Mouse (Mus musculus): ENCODE measurements around the gene Aoc1. TPM values are rescaled to one million over a fixed set of nuclear protein-coding genes. Genes with fewer than 3 reads are reported as not detected.

The Aoc1 gene
- not detected in 2 replicates for total RNA-seq (2017)

DNA sequence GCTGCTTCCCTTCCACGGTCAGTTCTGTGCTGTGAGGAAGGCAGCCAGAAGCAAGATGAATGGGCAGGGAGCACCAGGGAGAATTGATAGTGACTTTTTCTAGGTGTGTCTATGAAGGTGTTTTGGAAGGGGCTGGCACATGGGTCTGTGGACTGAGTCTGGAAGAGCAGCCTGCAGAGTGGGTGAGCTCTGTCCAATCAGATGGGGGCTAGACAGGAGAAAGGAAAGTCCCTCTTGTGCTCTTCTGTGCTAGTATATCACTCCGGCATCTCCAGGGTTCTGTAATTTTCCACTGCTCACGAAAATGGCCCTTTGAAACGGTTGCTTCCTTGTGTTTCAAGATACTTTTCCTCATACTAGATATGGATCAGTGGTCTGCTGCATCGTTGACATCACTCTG, at the start of gene Aoc1:
TSS of gene Aoc1 (plus strand) at position 301 of the 400 bp plus-strand sequence.
- ATAC-seq (replicated peaks in 1 of 2; ENCODE audit: insufficient read depth in 1 of 2, low FRiP score in 2 of 2, low TSS enrichment in 1 of 2, low read depth in 1 of 2, poor library complexity in 2 of 2, severe bottlenecking in 2 of 2) = no peak

DNA sequence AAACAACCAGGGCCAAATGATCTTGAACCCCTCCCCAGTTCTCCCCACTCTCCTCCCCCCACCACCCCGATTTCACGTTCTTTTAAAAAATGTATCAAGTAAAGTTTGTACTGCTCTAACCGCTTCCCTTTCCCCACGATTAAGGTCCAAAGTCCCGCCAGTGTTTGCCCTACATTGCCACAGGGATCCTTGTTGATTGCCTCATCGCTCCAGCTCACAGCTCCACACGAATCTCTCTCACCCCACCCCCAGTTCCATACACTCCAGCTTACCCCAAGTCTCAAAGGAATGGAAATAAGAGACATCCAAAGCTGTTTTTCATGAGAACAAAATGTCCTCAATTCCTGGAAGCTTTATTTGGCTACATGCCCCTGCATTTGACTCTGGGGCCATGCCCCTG, 47.7 kb upstream of the Aoc1 start:
- ATAC-seq (replicated peaks in 1 of 2; ENCODE audit: insufficient read depth in 1 of 2, low FRiP score in 2 of 2, low TSS enrichment in 1 of 2, low read depth in 1 of 2, poor library complexity in 2 of 2, severe bottlenecking in 2 of 2) = no peak

DNA sequence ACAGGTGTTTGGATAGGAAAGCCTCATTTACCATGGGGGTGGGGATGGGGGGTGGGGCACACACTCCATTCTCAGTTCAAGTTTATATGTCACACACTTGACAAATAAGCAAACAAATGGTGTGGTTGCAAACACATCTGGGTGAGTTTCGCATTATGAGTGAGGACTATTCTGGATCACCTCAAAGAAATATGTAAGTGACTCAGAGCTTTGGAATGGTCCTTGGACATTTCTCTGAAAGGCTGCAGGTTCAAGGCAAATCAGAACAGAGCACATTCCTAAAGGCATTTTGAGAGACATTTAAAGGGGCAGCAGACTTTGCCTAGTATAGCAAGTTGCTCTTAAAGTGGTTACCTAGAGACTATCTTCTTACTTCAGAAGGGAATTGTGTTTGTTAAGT, 43.7 kb upstream of the Aoc1 start:
- no peak for ATAC-seq (replicated peaks in 1 of 2; ENCODE audit: insufficient read depth in 1 of 2, low FRiP score in 2 of 2, low TSS enrichment in 1 of 2, low read depth in 1 of 2, poor library complexity in 2 of 2, severe bottlenecking in 2 of 2)

DNA sequence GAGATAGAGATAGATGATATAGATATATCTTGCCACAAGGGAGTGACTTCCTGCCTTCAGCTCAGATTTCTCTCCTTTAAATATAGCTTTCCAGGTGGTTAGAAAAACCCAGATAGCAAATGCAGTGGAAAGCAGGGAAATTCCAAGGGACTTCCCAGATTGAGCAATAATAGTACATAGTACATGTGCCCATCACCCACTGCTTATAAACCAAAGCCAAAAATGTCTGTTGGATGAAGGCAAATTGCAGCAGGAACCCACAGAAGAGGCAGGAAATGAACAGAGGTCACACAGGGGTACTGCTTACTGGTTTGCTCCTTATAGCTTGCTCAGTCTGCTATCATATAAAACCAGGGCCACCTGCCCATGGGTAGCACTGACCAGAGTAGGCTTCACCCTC, 43.0 kb upstream of the Aoc1 start:
- no peak for ATAC-seq (replicated peaks in 1 of 2; ENCODE audit: insufficient read depth in 1 of 2, low FRiP score in 2 of 2, low TSS enrichment in 1 of 2, low read depth in 1 of 2, poor library complexity in 2 of 2, severe bottlenecking in 2 of 2)

DNA sequence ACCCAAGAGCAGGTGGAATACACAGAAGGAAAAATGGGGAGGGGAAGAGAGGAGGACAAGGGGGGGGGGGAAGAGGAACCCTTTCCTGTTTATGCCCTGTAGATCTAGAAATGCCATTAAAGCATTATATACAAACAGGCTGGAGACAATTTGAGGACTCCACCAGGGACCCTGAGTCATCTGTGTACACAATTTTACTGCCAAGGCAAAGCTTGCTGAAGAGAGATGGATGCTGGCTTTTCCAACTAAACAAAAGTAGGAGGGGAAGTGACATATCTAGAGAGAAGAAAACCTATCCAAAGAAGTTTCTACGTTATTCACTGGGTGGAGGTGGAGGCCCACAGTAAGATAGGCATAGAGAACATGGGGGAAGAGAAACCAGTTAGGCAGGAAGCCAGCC, 42.5 kb upstream of the Aoc1 start:
- no peak for ATAC-seq (replicated peaks in 1 of 2; ENCODE audit: insufficient read depth in 1 of 2, low FRiP score in 2 of 2, low TSS enrichment in 1 of 2, low read depth in 1 of 2, poor library complexity in 2 of 2, severe bottlenecking in 2 of 2)

DNA sequence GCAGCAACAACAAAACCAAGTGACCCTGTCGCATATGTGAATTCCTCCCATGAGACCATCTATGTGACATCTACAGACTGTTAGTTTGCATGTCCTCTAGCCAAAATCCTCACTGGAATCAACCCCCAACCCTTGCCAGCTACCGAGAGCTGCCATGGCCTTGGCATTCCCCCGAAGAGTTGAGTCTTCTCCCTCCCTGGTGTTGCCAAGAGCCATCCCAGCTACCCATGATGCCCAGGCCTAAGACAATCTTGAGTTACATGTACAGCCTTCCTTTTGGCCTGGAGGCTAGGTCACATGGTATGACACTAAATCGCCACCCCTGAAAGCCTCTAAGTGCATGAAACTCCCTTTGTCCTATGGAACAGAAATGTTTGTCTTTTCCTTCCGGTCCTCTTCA, 41.6 kb upstream of the Aoc1 start:
- ATAC-seq (replicated peaks in 1 of 2; ENCODE audit: insufficient read depth in 1 of 2, low FRiP score in 2 of 2, low TSS enrichment in 1 of 2, low read depth in 1 of 2, poor library complexity in 2 of 2, severe bottlenecking in 2 of 2) = no peak

DNA sequence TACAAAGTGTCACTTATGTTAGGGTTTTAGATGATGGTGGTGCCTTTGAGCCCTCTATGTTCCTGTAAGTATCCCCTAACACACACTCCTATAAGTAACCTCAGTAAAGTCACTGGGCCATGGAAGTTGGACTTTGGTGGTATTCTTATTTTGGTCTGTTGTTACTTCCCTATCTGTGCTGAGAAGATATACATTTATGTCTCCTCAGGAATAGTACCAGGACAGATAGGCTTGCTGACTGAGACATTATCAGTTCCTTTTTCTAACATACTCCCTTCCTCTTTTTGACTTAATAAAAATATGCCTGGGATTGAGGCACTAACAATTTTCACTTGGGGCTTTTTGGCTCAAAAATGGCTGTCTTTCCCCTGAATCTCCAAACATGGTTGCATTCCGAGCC, 40.3 kb upstream of the Aoc1 start:
- peak; percentile 36 to 53; a peak in 2 of 4 replicates for ATAC-seq (replicated peaks in 1 of 2; ENCODE audit: insufficient read depth in 1 of 2, low FRiP score in 2 of 2, low TSS enrichment in 1 of 2, low read depth in 1 of 2, poor library complexity in 2 of 2, severe bottlenecking in 2 of 2)

DNA sequence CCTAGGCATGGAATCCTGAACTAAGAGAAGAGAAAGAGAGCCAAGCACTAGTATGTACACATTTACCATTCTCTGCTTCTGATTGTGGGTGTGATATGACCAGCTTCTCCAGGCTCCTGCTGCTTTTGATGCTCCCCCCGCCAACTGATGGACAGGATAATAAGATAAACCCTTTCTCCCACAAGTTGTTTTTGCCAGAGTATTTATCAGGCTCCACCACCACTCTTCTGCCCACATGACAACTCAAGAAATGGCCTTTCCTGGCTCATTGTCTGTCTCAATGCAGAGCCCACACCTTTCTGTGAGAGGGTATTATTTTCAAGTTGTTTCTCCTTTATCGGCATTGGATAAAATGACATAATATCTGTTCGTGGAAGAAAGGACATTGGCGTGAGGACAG, 39.2 kb upstream of the Aoc1 start:
- ATAC-seq (replicated peaks in 1 of 2; ENCODE audit: insufficient read depth in 1 of 2, low FRiP score in 2 of 2, low TSS enrichment in 1 of 2, low read depth in 1 of 2, poor library complexity in 2 of 2, severe bottlenecking in 2 of 2) = no peak

DNA sequence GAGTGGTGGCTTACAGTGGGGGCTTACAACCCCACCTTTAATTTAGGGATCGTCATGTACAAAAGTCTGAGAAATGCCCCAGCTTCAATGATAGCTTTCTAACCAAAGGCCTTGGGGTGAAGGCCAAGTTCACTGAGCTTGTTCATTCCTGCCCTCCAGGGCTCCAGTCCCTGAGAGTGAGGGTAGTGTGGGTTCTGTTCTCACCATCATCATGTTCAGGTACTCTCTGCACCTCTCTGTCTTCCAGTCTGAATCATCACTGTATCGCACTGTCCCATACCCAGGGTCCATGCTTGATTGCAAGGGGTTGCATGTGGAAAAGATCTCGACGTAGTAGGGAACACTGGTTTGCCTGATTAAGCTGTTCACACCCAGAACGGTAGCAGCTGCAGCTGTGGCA, 37.5 kb upstream of the Aoc1 start:
- no peak for ATAC-seq (replicated peaks in 1 of 2; ENCODE audit: insufficient read depth in 1 of 2, low FRiP score in 2 of 2, low TSS enrichment in 1 of 2, low read depth in 1 of 2, poor library complexity in 2 of 2, severe bottlenecking in 2 of 2)

DNA sequence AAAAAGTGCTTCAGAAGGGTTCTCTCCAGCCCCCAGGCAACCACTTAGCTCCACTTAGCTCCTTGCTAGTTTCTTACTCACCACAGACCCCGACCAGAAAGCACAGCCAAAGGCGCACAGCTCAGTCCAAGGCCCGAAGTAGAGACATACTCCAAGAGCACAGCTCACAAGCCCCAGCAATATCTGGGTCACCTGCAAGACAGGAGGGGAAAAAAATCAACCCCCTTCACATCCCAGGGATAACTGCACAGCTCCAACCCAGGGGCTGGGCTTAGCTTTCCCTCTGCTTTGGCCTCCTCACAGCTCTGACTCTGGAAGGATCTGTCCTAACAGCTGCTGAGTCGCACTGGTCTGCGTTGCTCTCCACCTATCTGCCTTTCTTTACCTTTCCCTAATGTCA, 36.5 kb upstream of the Aoc1 start:
- ATAC-seq (replicated peaks in 1 of 2; ENCODE audit: insufficient read depth in 1 of 2, low FRiP score in 2 of 2, low TSS enrichment in 1 of 2, low read depth in 1 of 2, poor library complexity in 2 of 2, severe bottlenecking in 2 of 2) = no peak

DNA sequence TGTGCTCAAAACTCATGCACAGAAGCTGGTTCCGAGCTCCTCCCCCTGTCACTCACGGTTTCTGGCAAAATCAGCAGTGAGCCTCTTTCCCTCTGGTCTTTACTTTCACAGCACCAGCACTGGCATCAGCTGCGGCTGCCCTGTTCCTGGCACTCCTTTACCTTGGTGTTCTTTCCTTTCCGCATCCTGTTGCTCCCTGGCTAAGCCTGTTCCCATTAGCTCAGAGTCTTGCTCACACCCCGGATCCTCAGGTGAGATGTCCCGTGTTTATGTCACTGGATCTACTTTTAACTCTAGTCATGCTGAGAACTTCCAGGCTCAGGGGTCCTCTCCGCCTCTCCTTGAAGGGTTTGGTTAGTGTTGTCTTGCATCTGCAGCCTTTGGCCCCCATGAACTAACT, 35.2 kb upstream of the Aoc1 start:
- ATAC-seq (replicated peaks in 1 of 2; ENCODE audit: insufficient read depth in 1 of 2, low FRiP score in 2 of 2, low TSS enrichment in 1 of 2, low read depth in 1 of 2, poor library complexity in 2 of 2, severe bottlenecking in 2 of 2) = no peak

DNA sequence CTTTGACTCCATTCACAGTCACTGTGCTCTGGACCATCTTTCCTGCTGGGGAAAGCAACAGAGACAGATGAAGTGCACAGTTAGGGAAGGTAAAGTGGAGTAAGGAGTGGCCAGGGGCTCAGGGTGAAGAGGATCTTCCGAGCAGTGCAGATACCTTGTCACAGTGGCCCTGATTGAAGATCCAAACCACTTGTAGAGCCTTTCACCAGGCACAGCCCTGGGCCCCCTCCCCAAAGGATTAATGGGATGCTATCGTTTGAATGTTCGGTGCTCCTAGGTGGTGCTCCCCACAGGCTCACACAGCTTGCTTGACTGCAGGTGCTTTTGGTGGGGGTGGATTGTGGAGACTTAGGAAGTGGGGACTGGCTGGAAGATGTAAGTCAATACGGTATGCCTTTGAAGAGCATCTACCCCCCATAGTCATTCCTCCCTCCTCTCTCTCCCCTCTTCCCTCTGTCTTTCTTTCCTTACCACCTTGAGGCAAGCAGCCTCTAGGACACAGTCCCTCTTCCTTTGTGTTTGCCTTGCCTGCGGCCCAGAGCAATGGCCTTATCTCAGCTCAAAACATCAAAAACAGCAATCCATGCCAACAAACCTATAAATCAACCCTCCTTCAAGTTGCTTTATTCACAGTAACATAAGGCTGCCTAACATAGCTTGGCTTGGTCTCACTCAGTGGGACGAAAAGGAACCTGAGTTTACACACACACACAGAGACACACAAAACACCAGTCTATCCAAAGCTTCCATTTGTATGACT, 34.2 kb upstream of the Aoc1 start:
- ATAC-seq (replicated peaks in 1 of 2; ENCODE audit: insufficient read depth in 1 of 2, low FRiP score in 2 of 2, low TSS enrichment in 1 of 2, low read depth in 1 of 2, poor library complexity in 2 of 2, severe bottlenecking in 2 of 2) = no peak

DNA sequence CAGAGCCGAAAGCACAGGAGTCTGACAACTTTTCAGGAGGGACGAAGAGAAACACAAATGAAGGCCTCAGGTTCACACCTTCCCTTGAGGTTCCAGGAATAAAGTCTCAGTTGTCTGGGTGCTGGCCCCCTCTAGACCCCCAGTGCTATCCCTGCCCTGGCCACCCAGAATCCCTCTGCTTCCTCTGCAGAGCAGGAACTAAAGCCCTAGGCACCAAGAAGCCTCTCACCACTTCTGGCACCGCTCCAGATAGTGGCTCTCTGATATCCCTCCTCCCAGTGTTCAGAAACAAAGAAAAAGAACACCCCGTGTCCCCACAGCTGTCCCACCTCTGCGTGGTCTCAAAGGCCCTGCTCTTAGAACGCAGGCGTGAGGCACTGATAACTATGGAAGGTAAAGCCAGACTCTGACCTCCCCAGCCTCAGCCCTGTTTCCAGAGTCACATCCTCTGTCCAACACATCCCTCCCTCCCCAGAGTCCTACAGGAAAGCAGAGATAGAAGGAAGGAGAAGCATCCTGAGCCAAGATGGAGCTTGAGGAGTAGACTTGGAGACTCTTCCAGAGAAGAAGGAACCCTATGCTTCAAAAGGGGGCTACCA, 32.2 kb upstream of the Aoc1 start, which contains the start of gene Tmem176a:
TSS of gene Tmem176a (plus strand) at position 549 of the 599 bp plus-strand sequence.
- 0 out of 4 replicates have a peak, but pooled peaks of 1 of the 2 experiments have one; percentile 7 for ATAC-seq (replicated peaks in 1 of 2; ENCODE audit: insufficient read depth in 1 of 2, low FRiP score in 2 of 2, low TSS enrichment in 1 of 2, low read depth in 1 of 2, poor library complexity in 2 of 2, severe bottlenecking in 2 of 2)

DNA sequence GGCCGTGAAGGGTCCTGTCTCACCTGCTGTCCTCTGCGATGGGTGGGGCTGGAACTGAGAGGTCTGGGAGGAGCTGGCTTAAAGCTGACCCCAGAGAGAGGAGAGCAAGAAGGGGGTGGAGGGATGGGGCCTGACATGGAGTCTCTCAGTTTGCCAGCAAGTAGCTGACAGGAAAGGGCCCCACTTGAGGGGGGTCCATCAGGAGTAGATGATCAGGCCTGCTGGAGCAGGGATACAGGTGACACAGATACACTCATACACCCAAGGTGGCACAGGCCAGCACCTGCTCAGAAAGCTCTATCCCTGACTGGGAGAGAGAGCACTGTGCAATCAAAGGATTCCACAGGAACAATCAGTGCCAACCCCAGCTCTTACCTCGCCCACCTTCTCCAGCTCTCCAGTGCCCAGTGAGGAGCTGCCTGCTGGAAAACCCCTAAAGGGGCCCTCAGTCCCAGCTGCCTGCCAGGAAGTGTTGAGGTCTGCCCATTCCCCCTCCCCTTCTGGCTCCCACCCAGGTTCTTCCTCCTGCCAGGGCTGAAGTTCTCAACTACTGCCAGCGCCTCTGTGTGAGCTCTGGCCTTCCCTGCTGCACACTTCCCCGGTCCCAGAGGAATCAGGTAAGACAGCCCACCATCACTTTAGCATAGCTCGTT, 31.6 kb upstream of the Aoc1 start, which contains the start of gene Tmem176b:
TSS of gene Tmem176b (minus strand) at position 524 of the 653 bp plus-strand sequence.
- ATAC-seq (replicated peaks in 1 of 2; ENCODE audit: insufficient read depth in 1 of 2, low FRiP score in 2 of 2, low TSS enrichment in 1 of 2, low read depth in 1 of 2, poor library complexity in 2 of 2, severe bottlenecking in 2 of 2) = peak; percentile 83 to 86

DNA sequence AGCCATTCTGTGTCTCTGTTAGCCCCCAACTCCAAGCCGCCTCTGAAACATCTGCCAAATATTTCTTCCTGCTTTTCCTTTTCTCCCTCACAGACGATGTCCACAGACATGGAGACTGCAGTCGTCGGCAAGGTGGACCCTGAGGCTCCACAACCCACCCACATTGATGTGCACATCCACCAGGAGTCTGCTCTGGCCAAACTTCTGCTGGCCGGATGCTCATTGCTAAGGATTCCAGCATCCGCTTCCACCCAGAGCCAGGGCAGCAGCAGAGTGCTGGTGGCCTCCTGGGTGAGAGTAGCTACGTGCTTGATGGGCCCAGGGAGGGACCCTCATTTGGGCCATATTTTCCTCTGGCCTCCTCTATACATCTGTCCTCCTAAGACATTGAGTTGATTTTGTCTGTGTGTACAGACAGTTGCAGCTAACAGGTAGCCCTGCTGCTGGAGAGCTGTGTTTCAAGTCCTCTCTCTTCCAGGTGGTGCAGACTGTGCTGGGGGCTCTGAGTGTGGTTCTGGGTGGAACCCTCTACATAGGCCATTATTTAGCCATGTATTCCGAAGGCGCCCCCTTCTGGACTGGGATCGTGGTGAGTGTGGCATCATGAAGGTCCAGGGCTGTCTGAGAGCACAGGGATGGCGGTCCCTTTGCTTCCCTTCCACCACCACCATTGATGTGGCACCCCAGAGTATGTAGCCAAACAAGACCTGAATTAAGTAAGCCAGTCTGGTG, 30.4 kb upstream of the Aoc1 start:
- no peak for ATAC-seq (replicated peaks in 1 of 2; ENCODE audit: insufficient read depth in 1 of 2, low FRiP score in 2 of 2, low TSS enrichment in 1 of 2, low read depth in 1 of 2, poor library complexity in 2 of 2, severe bottlenecking in 2 of 2)

DNA sequence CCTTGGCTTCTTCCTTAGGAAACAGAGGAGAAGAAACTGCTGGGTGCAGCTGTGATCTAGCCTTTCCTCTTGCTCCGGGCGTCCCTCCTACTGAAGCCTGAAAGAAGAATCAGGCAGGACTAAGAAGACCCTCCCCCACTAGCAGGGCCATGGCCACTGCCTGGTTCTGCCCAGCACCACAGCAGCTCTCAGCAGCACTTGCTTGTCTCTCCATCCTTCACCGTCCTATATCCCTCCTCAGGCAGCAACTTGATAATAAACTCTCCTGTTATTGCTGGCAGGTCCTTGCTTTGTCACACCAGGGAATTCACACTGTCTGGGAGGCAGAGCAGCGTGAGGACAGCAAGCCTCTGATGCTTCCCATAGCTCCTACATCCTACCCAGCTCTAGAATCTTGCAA, 27.6 kb upstream of the Aoc1 start:
- ATAC-seq (replicated peaks in 1 of 2; ENCODE audit: insufficient read depth in 1 of 2, low FRiP score in 2 of 2, low TSS enrichment in 1 of 2, low read depth in 1 of 2, poor library complexity in 2 of 2, severe bottlenecking in 2 of 2) = no peak

DNA sequence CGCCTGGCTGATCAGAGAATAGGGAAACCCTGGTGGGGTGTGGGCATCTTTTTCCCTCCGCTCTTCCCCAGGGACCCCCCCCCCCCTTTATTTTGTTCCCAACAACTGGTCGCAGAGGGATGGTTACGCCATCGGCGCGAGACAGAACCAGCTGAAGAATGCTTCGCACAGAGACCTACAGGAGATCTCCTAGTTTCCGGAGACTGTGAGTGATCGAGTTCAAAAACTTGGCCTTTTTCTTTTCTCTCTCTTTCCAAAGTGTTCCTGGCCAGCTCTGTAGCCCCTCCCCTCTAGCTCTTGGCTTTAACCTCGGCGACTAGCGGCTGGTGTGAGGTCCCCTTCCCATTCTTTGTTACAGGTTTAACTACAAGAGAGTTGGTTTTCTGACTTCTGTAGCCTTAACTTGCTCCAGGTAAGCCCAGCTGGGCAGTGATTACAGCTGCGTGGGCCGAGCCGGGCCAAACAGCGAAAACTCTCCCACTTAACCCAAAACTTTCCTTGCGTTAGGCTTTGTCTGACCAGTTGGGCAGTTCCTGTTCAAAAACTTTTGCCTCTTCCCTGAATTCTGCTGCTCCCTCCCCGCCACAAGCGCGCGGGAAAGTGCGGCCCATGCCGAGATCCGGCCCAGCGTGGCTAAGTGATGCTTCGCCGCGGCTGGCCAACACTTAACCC, 20.7 kb upstream of the Aoc1 start:
- no peak for ATAC-seq (replicated peaks in 1 of 2; ENCODE audit: insufficient read depth in 1 of 2, low FRiP score in 2 of 2, low TSS enrichment in 1 of 2, low read depth in 1 of 2, poor library complexity in 2 of 2, severe bottlenecking in 2 of 2)

All from hematopoietic stem cell, adult 5-6 weeks (primary cell).